Mouse (Mus musculus): ENCODE measurements around the gene Vmn1r19. TPM values are rescaled to one million over a fixed set of nuclear protein-coding genes. Genes with fewer than 3 reads are reported as not detected.

Vmn1r19 gene
- polyA plus RNA-seq, 1 experiment from 2014 or later = not detected

Other genes starting within 250 kb of the Vmn1r19 start
- not detected in 2 replicates for gene Vmn1r12, start 246.9 kb upstream of the Vmn1r19 start, polyA plus RNA-seq (2015; fragmentation: Nextera tagmentation; extraction: Ambion mirVana)
- gene Vmn1r13, start 200.5 kb upstream of the Vmn1r19 start, polyA plus RNA-seq (2015; fragmentation: Nextera tagmentation; extraction: Ambion mirVana) = not detected in 2 replicates
- not detected in 2 replicates for gene Vmn1r14, start 172.1 kb upstream of the Vmn1r19 start, polyA plus RNA-seq (2015; fragmentation: Nextera tagmentation; extraction: Ambion mirVana)
- not detected in 2 replicates for gene Vmn1r15, start 145.8 kb upstream of the Vmn1r19 start, polyA plus RNA-seq (2015; fragmentation: Nextera tagmentation; extraction: Ambion mirVana)
- gene Vmn1r16, start 74.3 kb upstream of the Vmn1r19 start, polyA plus RNA-seq (2015; fragmentation: Nextera tagmentation; extraction: Ambion mirVana) = not detected in 2 replicates
- gene Vmn1r17, start 40.1 kb upstream of the Vmn1r19 start, polyA plus RNA-seq (2015; fragmentation: Nextera tagmentation; extraction: Ambion mirVana) = not detected in 2 replicates
- gene Vmn1r18, start 8.0 kb upstream of the Vmn1r19 start, polyA plus RNA-seq (2015; fragmentation: Nextera tagmentation; extraction: Ambion mirVana) = not detected in 2 replicates
- gene Vmn1r20, start 25.1 kb downstream of the Vmn1r19 start, polyA plus RNA-seq (2015; fragmentation: Nextera tagmentation; extraction: Ambion mirVana) = not detected in 2 replicates
- 12.2 and 15.7 TPM in 2 replicates for gene Ppm1k, start 131.7 kb downstream of the Vmn1r19 start, polyA plus RNA-seq (2015; fragmentation: Nextera tagmentation; extraction: Ambion mirVana)
- 4.2 and 6.6 TPM in 2 replicates for gene Herc6, start 177.2 kb downstream of the Vmn1r19 start, polyA plus RNA-seq (2015; fragmentation: Nextera tagmentation; extraction: Ambion mirVana)